Mouse (Mus musculus) hindbrain, embryonic 11.5 days (tissue): ENCODE data around the gene Olfr1505. TPM values are rescaled to one million over a fixed set of nuclear protein-coding genes. Genes with fewer than 3 reads are reported as not detected.

Experiments used
- ATAC-seq: fragments of 200-750 bp; cut with Nextera tagmentation; 2 replicates; pipeline ENCODE4 v1.8.0; 2017; ENCODE audit warnings: mild to moderate bottlenecking, moderate TSS enrichment, moderate library complexity; ENCODE audit not compliant: low FRiP score
- DNase-seq: peaks from one replicate; pipeline ENCODE4 v3.0.0-alpha.2; 2015; ENCODE audit warnings: low spot score
- H3K27ac ChIP-seq: fragments of 300-500 bp; sonication (generic); 2 replicates; pipeline ENCODE4 v1.5.1; 2014; ENCODE audit warnings: mild to moderate bottlenecking, low read depth, low read length
- H3K27me3 ChIP-seq: fragments of 300-500 bp; sonication (generic); 2 replicates; pipeline ENCODE4 v1.6.1; 2014; ENCODE audit warnings: mild to moderate bottlenecking, low read length, moderate library complexity, mixed read lengths; ENCODE audit not compliant: control insufficient read depth, insufficient read depth
- H3K36me3 ChIP-seq: fragments of 300-500 bp; sonication (generic); 2 replicates; pipeline ENCODE4 v1.6.1; 2014; ENCODE audit warnings: mild to moderate bottlenecking, low read length, moderate library complexity, mixed read lengths; ENCODE audit not compliant: control insufficient read depth, insufficient read depth
- H3K4me1 ChIP-seq: fragments of 300-500 bp; sonication (generic); replicated peaks from 2 replicates; pipeline ENCODE4 v1.6.1; 2014; ENCODE audit warnings: low read length, mixed read lengths; ENCODE audit not compliant: control insufficient read depth, insufficient read depth
- H3K4me2 ChIP-seq: fragments of 300-500 bp; sonication (generic); replicated peaks from 2 replicates; pipeline ENCODE4 v1.6.1; 2014; ENCODE audit warnings: mild to moderate bottlenecking, low read depth, low read length
- H3K4me3 ChIP-seq: fragments of 300-500 bp; sonication (generic); 2 replicates; pipeline ENCODE4 v1.5.1; 2014; ENCODE audit warnings: low read depth, low read length
- H3K9ac ChIP-seq: fragments of 300-500 bp; sonication (generic); 2 replicates; pipeline ENCODE4 v1.6.1; 2014; ENCODE audit warnings: low read depth, low read length
- H3K9me3 ChIP-seq: fragments of 300-500 bp; sonication (generic); 2 replicates; pipeline ENCODE4 v1.6.1; 2016; ENCODE audit warnings: low read length; ENCODE audit not compliant: control insufficient read depth
- WGBS: fragments of 180-500 bp; shearing (Covaris S2); extraction: QIAGEN DNeasy Blood & Tissue Kit; methylation state at CpG from one replicate; pipeline ENCODE4 v1.1.7; 2014; 5-methylcytosine and 5-hydroxymethylcytosine counted together
- polyA plus RNA-seq: library from polyadenylated mRNA; unstranded; fragments of >200 nt; fragmentation: Nextera tagmentation; extraction: Ambion mirVana; gene quantifications from 2 replicates; pipeline ENCODE4 v1.2.1, GENCODE M21; 2014

Gene Olfr1505
- not detected in 2 replicates for polyA plus RNA-seq

GRCm38 (mm10) chr19:13913230-13913629, at the start of gene Olfr1505:
Gene Olfr1505, plus strand, starts transcription at chr19:13913530.
- no peak within 1 kb of the TSS for H3K4me2 ChIP-seq
- WGBS, result 89% methylated on average over 2 of the region's 2 CpGs
- DNase-seq, result no peak
- no peaks in the 10 kb centered on the region for H3K9me3 ChIP-seq
- no peak within 1 kb of the TSS for H3K27ac ChIP-seq
- no peak for ATAC-seq
- H3K36me3 ChIP-seq, result no peaks in the 10 kb centered on the region
- no peak within 1 kb of the TSS for H3K4me3 ChIP-seq
- H3K27me3 ChIP-seq, result no peaks in the 10 kb centered on the region
- H3K9ac ChIP-seq, result no peak within 1 kb of the TSS
- H3K4me1 ChIP-seq, result no peaks in the 10 kb centered on the region

GRCm38 (mm10) chr19:13897828-13898227, 15.5 kb upstream of the Olfr1505 start, which contains the start of gene Olfr1504:
Gene Olfr1504, minus strand, starts transcription at chr19:13897928.
- Histone ChIP-seq H3K9ac (no peak within 1 kb of the TSS), H3K9me3 (no peaks in the 10 kb centered on the region), H3K4me1 (no peaks in the 10 kb centered on the region), H3K4me2 (no peak within 1 kb of the TSS), H3K4me3 (no peak within 1 kb of the TSS), H3K36me3 (no peaks in the 10 kb centered on the region), H3K27me3 (no peaks in the 10 kb centered on the region), H3K27ac (no peak within 1 kb of the TSS)
- no peak for DNase-seq
- 69% methylated on average over 1 of the region's 1 CpGs for WGBS
- no peak for ATAC-seq

Other genes with a start within 250 kb of the Olfr1505 start
- gene Olfr1491, start 216.3 kb upstream of the Olfr1505 start, polyA plus RNA-seq, result not detected in 2 replicates
- gene Olfr1493-ps1, start 190.3 kb upstream of the Olfr1505 start, polyA plus RNA-seq, result not detected in 2 replicates
- gene Olfr1494, start 173.8 kb upstream of the Olfr1505 start, polyA plus RNA-seq, result not detected in 2 replicates
- not detected in 2 replicates for gene Olfr1495, start 148.9 kb upstream of the Olfr1505 start, polyA plus RNA-seq
- not detected in 2 replicates for gene Olfr1496, start 135.7 kb upstream of the Olfr1505 start, polyA plus RNA-seq
- gene Olfr1497, start 115.3 kb upstream of the Olfr1505 start, polyA plus RNA-seq, result not detected in 2 replicates
- gene Olfr1499, start 94.1 kb upstream of the Olfr1505 start, polyA plus RNA-seq, result not detected in 2 replicates
- gene Olfr1500, start 83.0 kb upstream of the Olfr1505 start, polyA plus RNA-seq, result not detected in 2 replicates
- gene Olfr1501, start 62.8 kb upstream of the Olfr1505 start, polyA plus RNA-seq, result not detected in 2 replicates
- gene Olfr1502, start 51.7 kb upstream of the Olfr1505 start, polyA plus RNA-seq, result not detected in 2 replicates
- gene Olfr1504, start 15.6 kb upstream of the Olfr1505 start, polyA plus RNA-seq, result not detected in 2 replicates